8 mouse cellular contexts compared by ENCODE assay signal in the genomic region with DNA sequence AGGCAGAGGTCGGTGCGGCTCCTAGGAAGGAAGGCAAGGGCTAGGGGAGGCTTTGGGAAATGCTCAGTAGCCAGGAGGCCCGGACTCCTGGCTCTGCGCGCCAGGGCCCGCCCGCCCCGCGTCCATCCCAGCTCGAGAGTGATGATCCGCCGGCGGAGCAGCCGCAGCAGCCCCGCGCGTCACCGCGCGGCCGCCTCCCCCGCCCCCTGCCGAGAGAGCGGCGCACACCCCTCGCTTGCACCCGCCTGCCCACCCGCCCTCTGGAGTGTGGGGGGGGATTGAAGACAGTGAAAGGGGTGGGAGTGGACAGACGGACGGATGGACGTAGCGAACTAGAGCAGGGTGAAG. TPM values are rescaled to one million over a fixed set of nuclear protein-coding genes. Genes with fewer than 3 reads are reported as not detected.
DNase-seq lines count a peak whose midpoint lies in the region; ATAC-seq lines count a peak whose summit lies in the region.

Gene Nlgn2, minus strand, starts transcription at position 181 of the 348 bp plus-strand sequence.

- WGBS in midbrain, embryonic 13.5 days: under 1% methylated on average over 32 of the region's 32 CpGs

- peak within 1 kb of the TSS; percentile 99 for H3K4me2 ChIP-seq in midbrain, embryonic 13.5 days (replicated peaks)

- H3K27me3 ChIP-seq in midbrain, embryonic 13.5 days: no peaks in the 10 kb centered on the region

- DNase-seq in layer of hippocampus, adult 8-10 months (ENCODE audit: low spot score in 2 of 2): no peak
- no peak for DNase-seq in layer of hippocampus, adult 9-11 months
- peak; percentile 72 for DNase-seq in adrenal gland, postnatal 25 days
- DNase-seq in layer of hippocampus, postnatal 14 days (ENCODE audit: low spot score in 2 of 2): no peak
- DNase-seq in Muller cell, postnatal 12 days (ENCODE audit: inconsistent ontology term): no peak

- H3K4me1 ChIP-seq in midbrain, embryonic 13.5 days (replicated peaks): peaks cover 45% of the 10 kb centered on the region

- peak within 1 kb of the TSS; percentile 97 for H3K4me3 ChIP-seq in midbrain, embryonic 13.5 days (replicated peaks)

- ATAC-seq in erythroid progenitor cell, adult 5-6 weeks (replicated peaks; ENCODE audit: low FRiP score, poor library complexity, severe bottlenecking): peak; percentile 2; the same call in 1 of the 2 replicates
- peak; percentile 70 for ATAC-seq in midbrain, embryonic 13.5 days
- no peak for ATAC-seq in monocyte, adult 5-6 weeks (replicated peaks; ENCODE audit: insufficient number of reproducible peaks, low FRiP score, low TSS enrichment, poor library complexity, severe bottlenecking)

- peaks cover 12% of the 10 kb centered on the region for H3K36me3 ChIP-seq in midbrain, embryonic 13.5 days

- H3K27ac ChIP-seq in midbrain, embryonic 13.5 days: peak within 1 kb of the TSS; percentile 98

- H3K9ac ChIP-seq in midbrain, embryonic 13.5 days (replicated peaks): peak within 1 kb of the TSS; percentile 99

- no peaks in the 10 kb centered on the region for H3K9me3 ChIP-seq in midbrain, embryonic 13.5 days

RNA-seq across cellular contexts. Expression of gene Nlgn2, which starts in this region (rescaled TPM):
- 100 to 1,000 TPM; 189 to 200 (median 199) TPM for total RNA-seq in layer of hippocampus, adult 8-10 months (2022)
- total RNA-seq in adrenal gland, postnatal 25 days (2021): 18.6 and 19.7 TPM in 2 replicates
- 0.72 and 0.84 TPM in 2 replicates for total RNA-seq in erythroid progenitor cell, adult 5-6 weeks (2015; ENCODE audit: low replicate concordance)
- total RNA-seq in erythroid progenitor cell, adult 5-6 weeks (2017; ENCODE audit: low replicate concordance): 0.08 and 0.26 TPM in 2 replicates
- 100 to 1,000 TPM; 220 to 226 TPM for total RNA-seq in layer of hippocampus, postnatal 14 days (2021)
- 20.5 and 21.3 TPM in 2 replicates for polyA plus RNA-seq in midbrain, embryonic 13.5 days (2015; fragmentation: Nextera tagmentation; extraction: Ambion mirVana)
- total RNA-seq in monocyte, adult 5-6 weeks (2017): 0.10 to 0.29 TPM (median 0.11 TPM) in 3 replicates

Comparison
In these comparisons a context has a peak if more than half of its experiments do, and no peak if none do; other contexts are left out.
1. RNA of gene Nlgn2 (total RNA-seq): 220 to 226 TPM in layer of hippocampus, postnatal 14 days, 189 to 200 TPM in layer of hippocampus, adult 8-10 months and 18.6 to 19.7 TPM in adrenal gland, postnatal 25 days; 0.08 to 0.84 TPM in erythroid progenitor cell, adult 5-6 weeks and 0.10 to 0.29 TPM in monocyte, adult 5-6 weeks; every median in the first group is over 10 times any median in the second.
2. Peak in ATAC-seq in erythroid progenitor cell, adult 5-6 weeks; RNA of the gene not detected or under 1 TPM.